Mouse (Mus musculus) layer of hippocampus, adult 6 months (tissue): ENCODE measurements around the gene Erich3. TPM values are rescaled to one million over a fixed set of nuclear protein-coding genes. Genes with fewer than 3 reads are reported as not detected.

Source experiments
- long read RNA-seq, 2 experiments: library from polyadenylated mRNA; unstranded; transcript quantifications; one replicate each; pipeline ENCODE4 v2.0.0; 2019 to 2020
- polyA plus RNA-seq: library from polyadenylated mRNA; unstranded; fragments of <200 nt; fragmentation: Nextera tagmentation; gene quantifications from 2 replicates; pipeline ENCODE4 v1.2.3, GENCODE M21; 2021

The Erich3 gene
- 1.3 and 2.3 TPM in 2 replicates for polyA plus RNA-seq
- long read RNA-seq, experiment 1, full-length matches to known transcripts, result 4 of 9 reads
- long read RNA-seq, experiment 1, partial matches to known transcripts, result 4 of 9 reads
- long read RNA-seq, experiment 1, other reads (novel, unspliced or antisense), result 1 of 9 reads
- long read RNA-seq, experiment 2, full-length matches to known transcripts, result 8 of 15 reads
- long read RNA-seq, experiment 2, partial matches to known transcripts, result 7 of 15 reads
- long read RNA-seq, experiment 2, other reads (novel, unspliced or antisense), result 0 of 15 reads

GRCm38 (mm10) chr3:154663545-154663944 is at the start of gene Erich3:
Erich3 (plus strand) TSS chr3:154663859.

Other genes starting within 250 kb of the Erich3 start
- 19.7 and 21.5 TPM in 2 replicates for gene Cryz, start 67.1 kb upstream of the Erich3 start, polyA plus RNA-seq
- 11.3 and 12.3 TPM in 2 replicates for gene Tyw3, start 66.8 kb upstream of the Erich3 start, polyA plus RNA-seq